Mouse (Mus musculus): ENCODE measurements around the gene Sec14l3. TPM values are rescaled to one million over a fixed set of nuclear protein-coding genes. Genes with fewer than 3 reads are reported as not detected.

Gene Sec14l3
- total and polyA plus RNA-seq, 2 experiments from 2014 or later, result 1.8 to 5.1 TPM

- no peak for DNase-seq (ENCODE audit: low spot score)
- TF ChIP-seq CTCF (IDR thresholded peaks at IDR 0.05), result 0 out of 2 replicates have a peak, but pooled peaks have one; percentile 5
- ATAC-seq (ENCODE audit: low FRiP score), result no peak
- H3K36me3 ChIP-seq (ENCODE audit: insufficient read depth, low read length), result no peaks in the 10 kb centered on the region
- no peaks in the 10 kb centered on the region for H3K4me1 ChIP-seq (ENCODE audit: insufficient read depth, low read length)
- no peaks in the 10 kb centered on the region for H3K9me3 ChIP-seq (ENCODE audit: low read length)
- H3K4me3 ChIP-seq (ENCODE audit: low read depth, low read length), result no peak overlapping the region
- no peak overlapping the region for H3K9ac ChIP-seq (replicated peaks; ENCODE audit: low read length, poor library complexity, severe bottlenecking)
- H3K27ac ChIP-seq (ENCODE audit: low read depth, low read length), result no peak overlapping the region
- 67% methylated on average over 4 of the region's 4 CpGs for WGBS
- H3K4me2 ChIP-seq (ENCODE audit: low read depth, low read length, poor library complexity, severe bottlenecking), result no peak overlapping the region
- H3K27me3 ChIP-seq (ENCODE audit: insufficient read depth, low read length), result no peaks in the 10 kb centered on the region
Observed at GRCm38 (mm10) chr11:4029343-4029742, 35.3 kb upstream of the Sec14l3 start.

GRCm38 (mm10) chr11:4031126-4031941, 33.3 kb upstream of the Sec14l3 start, which contains the start of gene Sec14l4:
Gene Sec14l4, plus strand, starts transcription at chr11:4031462.
- no peak within 1 kb of the TSS for H3K9ac ChIP-seq (replicated peaks; ENCODE audit: low read length, poor library complexity, severe bottlenecking)
- WGBS, result 45% methylated on average over 16 of the region's 16 CpGs
- H3K27me3 ChIP-seq (ENCODE audit: insufficient read depth, low read length), result no peaks in the 10 kb centered on the region
- no peaks in the 10 kb centered on the region for H3K9me3 ChIP-seq (ENCODE audit: low read length)
- H3K27ac ChIP-seq (ENCODE audit: low read depth, low read length), result no peak within 1 kb of the TSS
- TF ChIP-seq CTCF (IDR thresholded peaks at IDR 0.05), result no peak
- H3K36me3 ChIP-seq (ENCODE audit: insufficient read depth, low read length), result no peaks in the 10 kb centered on the region
- H3K4me2 ChIP-seq (ENCODE audit: low read depth, low read length, poor library complexity, severe bottlenecking), result no peak within 1 kb of the TSS
- ATAC-seq (ENCODE audit: low FRiP score) (no peak), DNase-seq (ENCODE audit: low spot score) (no peak)
- no peaks in the 10 kb centered on the region for H3K4me1 ChIP-seq (ENCODE audit: insufficient read depth, low read length)
- H3K4me3 ChIP-seq (ENCODE audit: low read depth, low read length), result no peak within 1 kb of the TSS

DNA sequence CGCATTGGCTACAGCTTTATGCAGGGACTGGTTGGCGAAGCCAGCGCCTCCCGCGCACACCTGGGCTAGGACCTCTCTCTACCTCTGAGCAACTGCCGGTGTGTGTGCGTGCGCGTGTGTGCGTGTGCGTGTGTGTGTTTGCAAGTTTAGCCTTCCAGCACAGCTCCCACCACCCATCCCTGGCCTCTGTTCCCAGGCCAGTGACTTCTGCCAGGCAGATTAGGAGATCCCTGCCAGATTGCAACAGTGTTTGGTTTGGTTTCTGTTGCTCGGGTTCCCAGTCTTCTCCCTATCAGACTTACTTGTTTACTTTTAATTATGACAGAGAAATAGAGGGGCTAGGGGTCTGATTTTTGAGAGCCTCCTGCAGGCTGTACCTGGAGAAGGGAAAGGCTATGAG, 32.7 kb upstream of the Sec14l3 start:
- Histone ChIP-seq H3K4me1 (ENCODE audit: insufficient read depth, low read length) (no peaks in the 10 kb centered on the region), H3K4me3 (ENCODE audit: low read depth, low read length) (no peak overlapping the region), H3K9me3 (ENCODE audit: low read length) (no peaks in the 10 kb centered on the region), H3K9ac (replicated peaks; ENCODE audit: low read length, poor library complexity, severe bottlenecking) (no peak overlapping the region), H3K4me2 (ENCODE audit: low read depth, low read length, poor library complexity, severe bottlenecking) (no peak overlapping the region), H3K27ac (ENCODE audit: low read depth, low read length) (no peak overlapping the region), H3K36me3 (ENCODE audit: insufficient read depth, low read length) (no peaks in the 10 kb centered on the region), H3K27me3 (ENCODE audit: insufficient read depth, low read length) (no peaks in the 10 kb centered on the region)
- no peak for TF ChIP-seq CTCF (IDR thresholded peaks at IDR 0.05)
- DNase-seq (ENCODE audit: low spot score), result no peak
- 40% methylated on average over 12 of the region's 12 CpGs for WGBS
- ATAC-seq (ENCODE audit: low FRiP score), result no peak

DNA sequence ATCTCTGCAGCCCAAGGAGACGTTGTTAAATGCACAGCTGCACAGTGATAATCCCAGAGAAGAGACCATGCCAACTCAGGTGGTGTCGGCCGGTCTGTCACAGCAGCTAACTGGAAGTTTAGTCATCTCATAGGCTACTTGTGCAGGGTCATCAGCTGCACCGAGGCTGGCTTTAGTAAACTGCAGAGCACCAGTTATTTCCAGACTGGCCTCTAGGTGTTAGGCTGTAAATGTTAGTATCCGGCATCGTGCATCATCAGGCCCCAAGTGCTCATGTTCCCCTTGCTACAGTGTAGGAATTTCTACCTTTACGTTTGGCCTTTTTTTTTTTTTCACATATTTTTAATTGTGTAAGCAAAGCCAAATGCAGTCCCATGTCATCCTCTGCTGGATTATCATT, 31.2 kb upstream of the Sec14l3 start:
- DNase-seq (ENCODE audit: low spot score) (no peak), ATAC-seq (ENCODE audit: low FRiP score) (no peak)
- no peak overlapping the region for H3K9ac ChIP-seq (replicated peaks; ENCODE audit: low read length, poor library complexity, severe bottlenecking)
- no peak overlapping the region for H3K4me3 ChIP-seq (ENCODE audit: low read depth, low read length)
- H3K27me3 ChIP-seq (ENCODE audit: insufficient read depth, low read length), result no peaks in the 10 kb centered on the region
- no peak overlapping the region for H3K27ac ChIP-seq (ENCODE audit: low read depth, low read length)
- no peak for TF ChIP-seq CTCF (IDR thresholded peaks at IDR 0.05)
- WGBS, result 59% methylated on average over 7 of the region's 7 CpGs
- H3K9me3 ChIP-seq (ENCODE audit: low read length), result no peaks in the 10 kb centered on the region
- no peak overlapping the region for H3K4me2 ChIP-seq (ENCODE audit: low read depth, low read length, poor library complexity, severe bottlenecking)
- H3K36me3 ChIP-seq (ENCODE audit: insufficient read depth, low read length), result no peaks in the 10 kb centered on the region
- H3K4me1 ChIP-seq (ENCODE audit: insufficient read depth, low read length), result no peaks in the 10 kb centered on the region

- Histone ChIP-seq H3K9me3 (ENCODE audit: low read length) (no peaks in the 10 kb centered on the region), H3K4me1 (ENCODE audit: insufficient read depth, low read length) (no peaks in the 10 kb centered on the region), H3K9ac (replicated peaks; ENCODE audit: low read length, poor library complexity, severe bottlenecking) (no peak overlapping the region), H3K27me3 (ENCODE audit: insufficient read depth, low read length) (no peaks in the 10 kb centered on the region), H3K4me2 (ENCODE audit: low read depth, low read length, poor library complexity, severe bottlenecking) (no peak overlapping the region), H3K27ac (ENCODE audit: low read depth, low read length) (no peak overlapping the region), H3K4me3 (ENCODE audit: low read depth, low read length) (no peak overlapping the region), H3K36me3 (ENCODE audit: insufficient read depth, low read length) (no peaks in the 10 kb centered on the region)
- ATAC-seq (ENCODE audit: low FRiP score), result no peak
- DNase-seq (ENCODE audit: low spot score), result no peak
- TF ChIP-seq CTCF (IDR thresholded peaks at IDR 0.05), result no peak
- 93% methylated on average over 4 of the region's 4 CpGs for WGBS
Observed at GRCm38 (mm10) chr11:4034169-4034568, 30.5 kb upstream of the Sec14l3 start.

GRCm38 (mm10) chr11:4035116-4035892, 29.3 kb upstream of the Sec14l3 start:
- WGBS, result 72% methylated on average over 18 of the region's 18 CpGs
- Histone ChIP-seq H3K4me1 (ENCODE audit: insufficient read depth, low read length) (no peaks in the 10 kb centered on the region), H3K27me3 (ENCODE audit: insufficient read depth, low read length) (no peaks in the 10 kb centered on the region), H3K4me2 (ENCODE audit: low read depth, low read length, poor library complexity, severe bottlenecking) (no peak overlapping the region), H3K36me3 (ENCODE audit: insufficient read depth, low read length) (no peaks in the 10 kb centered on the region), H3K9ac (replicated peaks; ENCODE audit: low read length, poor library complexity, severe bottlenecking) (no peak overlapping the region), H3K27ac (ENCODE audit: low read depth, low read length) (no peak overlapping the region), H3K9me3 (ENCODE audit: low read length) (no peaks in the 10 kb centered on the region), H3K4me3 (ENCODE audit: low read depth, low read length) (no peak overlapping the region)
- no peak for DNase-seq (ENCODE audit: low spot score)
- no peak for ATAC-seq (ENCODE audit: low FRiP score)
- TF ChIP-seq CTCF (IDR thresholded peaks at IDR 0.05), result no peak
